Mouse (Mus musculus) stomach, embryonic 16.5 days (tissue): Measurements from ENCODE around the gene Gm11034. TPM values are rescaled to one million over a fixed set of nuclear protein-coding genes. Genes with fewer than 3 reads are reported as not detected.
A peak's percentile ranks its signal among the peaks of the same experiment; 100 is the strongest.

Experiments
- ATAC-seq: fragments of 200-750 bp; cut with Nextera tagmentation; 2 replicates; pipeline ENCODE4 v1.8.0; 2017; ENCODE audit warnings: moderate number of reproducible peaks, moderate TSS enrichment; ENCODE audit not compliant: insufficient read depth, low FRiP score
- H3K27ac ChIP-seq: fragments of 300-500 bp; sonication (generic); 2 replicates; pipeline ENCODE4 v1.5.1; 2014; ENCODE audit warnings: low read length
- H3K27me3 ChIP-seq: fragments of 300-500 bp; sonication (generic); 2 replicates; pipeline ENCODE4 v1.6.1; 2014; ENCODE audit warnings: low read length, control low read depth, mixed read lengths; ENCODE audit not compliant: control insufficient read depth, insufficient read depth
- H3K36me3 ChIP-seq: fragments of 300-500 bp; sonication (generic); 2 replicates; pipeline ENCODE4 v1.6.1; 2014; ENCODE audit warnings: low read length; ENCODE audit not compliant: control insufficient read depth, insufficient read depth
- H3K4me1 ChIP-seq: fragments of 300-500 bp; sonication (generic); 2 replicates; pipeline ENCODE4 v1.6.1; 2014; ENCODE audit warnings: low read length, control low read depth, mixed read lengths; ENCODE audit not compliant: control insufficient read depth, insufficient read depth
- H3K4me2 ChIP-seq: fragments of 300-500 bp; sonication (generic); 2 replicates; pipeline ENCODE4 v1.6.1; 2014; ENCODE audit warnings: low read depth, low read length, mixed read lengths
- H3K4me3 ChIP-seq: fragments of 300-500 bp; sonication (generic); replicated peaks from 2 replicates; pipeline ENCODE4 v1.5.1; 2014; ENCODE audit warnings: mild to moderate bottlenecking, low read length
- H3K9ac ChIP-seq: fragments of 300-500 bp; sonication (generic); 2 replicates; pipeline ENCODE4 v1.6.1; 2014; ENCODE audit warnings: low read length
- H3K9me3 ChIP-seq: fragments of 300-500 bp; sonication (generic); replicated peaks from 2 replicates; pipeline ENCODE4 v1.6.1; 2016; ENCODE audit warnings: low read length, control low read depth; ENCODE audit not compliant: control insufficient read depth
- WGBS: fragments of 180-500 bp; shearing (Covaris S2); extraction: QIAGEN DNeasy Blood & Tissue Kit; methylation state at CpG from one replicate; pipeline ENCODE4 v1.1.7; 2014; 5-methylcytosine and 5-hydroxymethylcytosine counted together
- polyA plus RNA-seq: library from polyadenylated mRNA; unstranded; fragments of >200 nt; fragmentation: Nextera tagmentation; extraction: Ambion mirVana; gene quantifications from 2 replicates; pipeline ENCODE4 v1.2.1, GENCODE M21; 2015

Gene Gm11034
- polyA plus RNA-seq, 1 experiment from 2014 or later, result not detected

GRCm38 (mm10) chr8:72244610-72245009, 31.2 kb upstream of the Gm11034 start:
- Histone ChIP-seq H3K27ac (no peak overlapping the region), H3K4me2 (no peak overlapping the region), H3K36me3 (peaks cover 6% of the 10 kb centered on the region; the same call in 1 of the 2 replicates), H3K9me3 (no peaks in the 10 kb centered on the region), H3K4me3 (no peak overlapping the region), H3K27me3 (no peaks in the 10 kb centered on the region), H3K4me1 (no peaks in the 10 kb centered on the region), H3K9ac (no peak overlapping the region)
- no peak for ATAC-seq
- 71% methylated on average over 2 of the region's 2 CpGs for WGBS

DNA sequence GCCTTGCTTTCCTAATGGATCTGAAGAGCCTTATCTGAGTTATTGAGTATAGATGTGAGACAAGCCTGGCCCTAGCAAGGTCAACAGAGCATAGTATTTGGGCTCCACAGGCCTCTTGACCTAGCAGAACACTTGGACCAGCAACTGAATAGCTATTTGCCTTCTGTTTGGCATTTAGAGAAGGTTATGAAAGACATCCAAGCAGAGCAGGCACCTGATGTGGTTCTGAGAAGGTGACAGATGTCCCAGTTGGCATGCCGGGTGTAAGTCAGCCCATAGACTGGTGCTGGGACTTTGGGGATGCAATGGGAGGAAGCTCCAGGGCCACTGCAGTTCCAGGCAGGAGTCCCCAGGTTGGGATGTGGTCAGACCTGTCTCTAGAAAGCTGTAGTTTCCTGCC, 28.8 kb upstream of the Gm11034 start:
- WGBS, result 90% methylated on average over 1 of the region's 1 CpGs
- Histone ChIP-seq H3K4me2 (no peak overlapping the region), H3K36me3 (peaks cover 6% of the 10 kb centered on the region; the same call in 1 of the 2 replicates), H3K27me3 (no peaks in the 10 kb centered on the region), H3K9me3 (no peaks in the 10 kb centered on the region), H3K4me1 (peaks cover 3% of the 10 kb centered on the region; the same call in 1 of the 2 replicates), H3K27ac (no peak overlapping the region), H3K9ac (no peak overlapping the region), H3K4me3 (no peak overlapping the region)
- no peak for ATAC-seq

- peak overlapping the region; percentile 67 for H3K4me2 ChIP-seq
- H3K27me3 ChIP-seq, result no peaks in the 10 kb centered on the region
- peaks cover 3% of the 10 kb centered on the region; the same call in 1 of the 2 replicates for H3K4me1 ChIP-seq
- 0 out of 2 replicates have a peak, but pooled peaks cover 1% of the 10 kb centered on the region for H3K36me3 ChIP-seq
- no peak for ATAC-seq
- H3K4me3 ChIP-seq, result peak overlapping the region; percentile 87
- peak overlapping the region; percentile 94; the same call in 1 of the 2 replicates for H3K27ac ChIP-seq
- H3K9ac ChIP-seq, result peak overlapping the region; percentile 83
- no peaks in the 10 kb centered on the region for H3K9me3 ChIP-seq
- WGBS, result 63% methylated on average over 7 of the region's 7 CpGs
These were observed 27.5 kb upstream of the Gm11034 start for GRCm38 (mm10) chr8:72240951-72241350.

DNA sequence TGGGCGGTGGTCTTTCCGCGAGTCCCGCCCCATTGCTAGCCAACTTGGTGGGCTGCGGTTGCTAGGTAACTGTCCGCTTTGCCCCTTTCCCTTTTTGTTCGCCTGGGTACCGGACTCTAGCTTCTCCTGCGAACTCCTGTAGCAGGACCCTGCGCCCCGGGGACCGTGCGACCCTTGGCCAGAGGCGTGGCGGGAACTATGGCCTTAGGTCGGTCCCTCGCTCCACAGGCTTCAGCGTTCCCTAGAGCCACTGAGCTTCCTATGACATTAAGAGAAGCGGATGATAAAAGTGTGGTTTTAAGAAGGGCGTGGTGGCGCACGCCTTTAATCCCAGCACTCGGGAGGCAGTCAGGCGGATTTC, 26.9 kb upstream of the Gm11034 start:
- H3K4me2 ChIP-seq, result peak overlapping the region; percentile 67
- H3K4me1 ChIP-seq, result peaks cover 3% of the 10 kb centered on the region; the same call in 1 of the 2 replicates
- peak overlapping the region; percentile 83 for H3K9ac ChIP-seq
- no peaks in the 10 kb centered on the region for H3K36me3 ChIP-seq
- H3K27ac ChIP-seq, result peak overlapping the region; percentile 94
- no peaks in the 10 kb centered on the region for H3K9me3 ChIP-seq
- H3K4me3 ChIP-seq, result peak overlapping the region; percentile 87
- 1% methylated on average over 24 of the region's 24 CpGs for WGBS
- peak; percentile 38 for ATAC-seq
- no peaks in the 10 kb centered on the region for H3K27me3 ChIP-seq

- H3K27ac ChIP-seq, result peak within 1 kb of the TSS; percentile 94
- ATAC-seq, result peak; percentile 96
- 1% methylated on average over 54 of the region's 54 CpGs for WGBS
These were observed 26.3 kb upstream of the Gm11034 start, which contains the start of gene Ap1m1 for GRCm38 (mm10) chr8:72239499-72240402. Gene Ap1m1, plus strand, starts transcription at chr8:72240018.

GRCm38 (mm10) chr8:72222656-72223055, 9.2 kb upstream of the Gm11034 start:
- H3K27me3 ChIP-seq, result no peaks in the 10 kb centered on the region
- no peaks in the 10 kb centered on the region for H3K9me3 ChIP-seq
- H3K27ac ChIP-seq, result no peak overlapping the region
- no peak overlapping the region for H3K4me2 ChIP-seq
- H3K4me3 ChIP-seq, result no peak overlapping the region
- H3K36me3 ChIP-seq, result peaks cover 11% of the 10 kb centered on the region
- ATAC-seq, result no peak
- peaks cover 11% of the 10 kb centered on the region for H3K4me1 ChIP-seq
- WGBS, result 91% methylated on average over 5 of the region's 5 CpGs
- H3K9ac ChIP-seq, result no peak overlapping the region

More at GRCm38 (mm10) chr8:72239499-72240402, 26.3 kb upstream of the Gm11034 start, which contains the start of gene Ap1m1:
- peak within 1 kb of the TSS; percentile 87 for H3K4me3 ChIP-seq
- peak within 1 kb of the TSS; percentile 67 for H3K4me2 ChIP-seq
- peaks cover 3% of the 10 kb centered on the region; the same call in 1 of the 2 replicates for H3K4me1 ChIP-seq
- H3K9me3 ChIP-seq, result no peaks in the 10 kb centered on the region
- peak within 1 kb of the TSS; percentile 83 for H3K9ac ChIP-seq
- no peaks in the 10 kb centered on the region for H3K27me3 ChIP-seq
- no peaks in the 10 kb centered on the region for H3K36me3 ChIP-seq

- peak overlapping the region; percentile 84 for H3K9ac ChIP-seq
- H3K9me3 ChIP-seq, result no peaks in the 10 kb centered on the region
- peak overlapping the region; percentile 81 for H3K4me2 ChIP-seq
- no peak for ATAC-seq
- no peak overlapping the region for H3K27ac ChIP-seq
- no peaks in the 10 kb centered on the region for H3K27me3 ChIP-seq
- 81% methylated on average over 4 of the region's 4 CpGs for WGBS
- H3K4me3 ChIP-seq, result peak overlapping the region; percentile 67
- peaks cover 11% of the 10 kb centered on the region for H3K36me3 ChIP-seq
- H3K4me1 ChIP-seq, result peaks cover 11% of the 10 kb centered on the region
These were observed 7.3 kb upstream of the Gm11034 start for GRCm38 (mm10) chr8:72220758-72221157.

- H3K27me3 ChIP-seq, result no peaks in the 10 kb centered on the region; the same call in 1 of the 2 replicates
- peak; percentile 97 for ATAC-seq
- peak within 1 kb of the TSS; percentile 67 for H3K4me3 ChIP-seq
- peaks cover 11% of the 10 kb centered on the region for H3K4me1 ChIP-seq
- H3K4me2 ChIP-seq, result peak within 1 kb of the TSS; percentile 81
- peaks cover 11% of the 10 kb centered on the region for H3K36me3 ChIP-seq
- H3K9me3 ChIP-seq, result no peaks in the 10 kb centered on the region
- peak within 1 kb of the TSS; percentile 84 for H3K9ac ChIP-seq
- peak within 1 kb of the TSS; percentile 70; the same call in 1 of the 2 replicates for H3K27ac ChIP-seq
- whole genome bisulfite sequencing, result 9% methylated on average over 39 of the region's 39 CpGs
These were observed 6.3 kb upstream of the Gm11034 start, which contains the start of gene Fam32a for GRCm38 (mm10) chr8:72219541-72220363. Gene Fam32a, plus strand, starts transcription at chr8:72219730.
